Mouse (Mus musculus) gastrocnemius, adult 18-20 months (tissue): ENCODE measurements at regions not wholly inside any gene's neighbourhood (a gene's known extent, or its start where the extent isn't known, plus 50 kb on each side); places are given as distances from the start of the nearest gene placed in this dataset.

Experiments
- DNase-seq: peaks from one replicate; pipeline ENCODE4 v3.0.0; 2021; ENCODE audit warnings: low spot score

DNA sequence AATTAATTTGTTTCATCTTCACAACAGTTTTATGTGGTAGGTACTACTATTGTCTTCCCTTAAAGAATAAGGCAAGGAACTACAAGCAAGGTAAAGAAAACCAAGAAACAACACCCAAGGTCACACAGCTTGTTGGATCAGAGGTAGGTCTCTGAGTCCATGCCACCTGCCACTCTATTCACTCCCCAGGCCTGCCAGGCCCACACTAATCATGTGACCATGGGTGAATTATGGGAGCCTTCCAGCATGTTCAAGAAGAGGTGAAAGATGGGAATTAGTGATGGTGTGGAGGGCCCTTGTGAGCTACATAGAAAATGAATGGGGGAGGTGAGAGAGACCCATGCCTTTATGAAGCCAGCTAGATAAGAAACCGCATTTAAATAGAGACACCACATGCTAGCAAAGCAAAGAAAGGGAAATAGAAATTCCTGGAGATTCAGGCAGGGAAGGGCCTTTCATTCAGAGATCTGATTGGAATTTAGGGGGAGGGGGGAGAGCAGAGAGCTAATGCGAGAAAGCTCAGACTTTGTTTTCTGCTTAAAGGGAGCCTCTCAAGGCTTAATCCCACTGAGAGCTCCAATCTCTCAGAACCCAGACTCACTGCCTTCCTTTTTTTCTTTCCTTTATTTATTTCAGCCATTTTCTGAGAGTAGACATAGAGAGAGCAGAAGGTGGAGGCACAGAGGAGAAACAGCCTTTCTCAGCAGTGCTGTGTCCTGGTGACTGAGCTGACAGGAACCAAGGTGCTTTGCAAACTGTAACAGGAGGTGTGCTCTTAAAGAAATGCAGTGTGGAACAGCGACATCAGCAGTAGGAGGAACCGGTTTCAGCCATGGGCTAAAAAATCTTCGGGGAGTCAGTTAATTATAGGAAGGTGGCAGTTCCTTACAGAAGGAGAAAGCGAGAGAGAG is 160.0 kb downstream of the Spata19 start:
- no peak for DNase-seq

DNA sequence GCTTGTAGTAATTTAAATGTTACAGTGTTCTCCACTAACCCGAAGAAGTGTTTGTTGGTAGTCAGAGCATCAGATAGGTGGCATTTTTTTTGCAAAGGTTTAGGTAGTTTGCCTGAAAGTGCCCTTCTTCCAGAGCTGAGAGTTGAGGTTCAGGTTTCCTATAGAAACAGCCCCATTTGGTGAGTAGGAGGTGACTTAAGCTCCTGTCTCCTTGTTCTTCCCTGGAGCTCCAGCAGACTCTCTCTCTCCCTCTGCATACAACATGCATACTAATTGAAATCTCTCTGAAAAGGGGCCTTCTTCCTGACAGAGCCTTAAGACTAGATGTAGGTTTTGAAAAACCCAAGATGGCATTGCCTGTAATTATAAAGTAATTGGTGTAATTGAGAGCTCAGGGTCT is 161.3 kb downstream of the Spata19 start:
- no peak for DNase-seq

DNA sequence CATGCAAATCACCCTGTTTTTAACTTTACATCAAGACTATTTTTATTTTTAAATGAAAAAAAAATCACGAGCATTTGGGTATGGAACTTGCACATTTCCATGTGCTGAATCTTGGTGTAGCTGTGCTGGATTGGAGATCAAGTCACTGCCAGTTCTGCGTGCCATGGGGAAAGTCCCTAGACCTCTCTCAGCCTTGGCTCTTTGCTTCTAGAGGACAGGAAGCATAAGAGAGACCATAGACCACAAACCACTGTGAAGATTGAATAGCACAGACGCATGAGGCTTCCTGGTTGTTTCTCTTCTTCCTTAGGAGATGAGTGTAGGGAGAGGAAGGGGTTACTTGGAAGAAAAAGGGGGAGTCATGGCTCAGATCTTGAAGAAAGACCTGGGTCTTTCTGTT is 161.7 kb downstream of the Spata19 start:
- no peak for DNase-seq

DNA sequence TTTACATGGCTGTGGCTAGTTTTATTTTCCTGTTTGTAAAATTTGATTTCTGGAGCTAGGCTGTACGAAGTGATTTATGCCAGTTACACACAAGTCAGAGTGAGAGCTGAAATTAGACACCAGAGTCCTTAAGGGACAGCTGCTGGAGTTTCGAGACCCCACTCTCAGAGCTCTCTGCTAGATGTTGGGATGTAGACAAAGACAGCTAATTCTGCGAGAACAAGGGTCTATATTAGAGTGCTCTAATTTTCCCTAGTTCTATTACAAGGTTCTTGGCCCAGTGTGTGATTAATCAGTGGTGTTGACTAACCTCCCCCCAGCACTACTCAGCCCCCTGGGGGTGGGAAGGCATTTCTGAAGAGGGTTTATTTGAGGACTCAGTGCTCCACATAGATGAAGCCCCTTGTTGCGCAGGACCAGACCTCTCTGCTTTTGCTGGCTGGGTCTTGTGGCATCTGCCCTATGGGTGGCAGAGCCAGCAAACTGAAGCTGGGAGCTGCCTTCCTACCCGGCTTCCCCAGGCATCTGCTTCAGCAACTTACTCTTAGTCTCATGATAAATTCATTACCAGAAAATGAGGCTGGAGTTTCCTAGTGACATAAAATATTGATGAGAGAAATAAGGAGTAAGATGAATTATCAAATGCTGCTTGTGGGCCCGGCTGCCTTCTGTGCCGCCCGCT is 171.9 kb downstream of the Spata19 start:
- DNase-seq: no peak

DNA sequence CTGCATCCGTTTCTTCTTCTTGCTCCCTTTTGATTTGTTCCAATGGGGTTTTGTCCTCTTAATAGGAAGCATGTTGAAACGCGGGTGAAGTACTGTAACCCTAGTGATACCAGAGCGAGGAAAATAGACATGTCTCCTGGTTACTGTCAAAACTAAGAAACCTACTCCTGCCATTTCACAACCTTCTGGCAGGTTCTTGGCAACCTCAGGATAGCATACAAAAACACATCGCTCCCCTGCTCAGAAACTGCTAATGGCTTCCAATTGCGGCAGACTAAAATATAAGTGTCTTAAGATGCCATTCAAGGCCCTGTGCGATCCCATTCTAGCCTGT is 172.4 kb downstream of the Spata19 start:
- DNase-seq: no peak

DNA sequence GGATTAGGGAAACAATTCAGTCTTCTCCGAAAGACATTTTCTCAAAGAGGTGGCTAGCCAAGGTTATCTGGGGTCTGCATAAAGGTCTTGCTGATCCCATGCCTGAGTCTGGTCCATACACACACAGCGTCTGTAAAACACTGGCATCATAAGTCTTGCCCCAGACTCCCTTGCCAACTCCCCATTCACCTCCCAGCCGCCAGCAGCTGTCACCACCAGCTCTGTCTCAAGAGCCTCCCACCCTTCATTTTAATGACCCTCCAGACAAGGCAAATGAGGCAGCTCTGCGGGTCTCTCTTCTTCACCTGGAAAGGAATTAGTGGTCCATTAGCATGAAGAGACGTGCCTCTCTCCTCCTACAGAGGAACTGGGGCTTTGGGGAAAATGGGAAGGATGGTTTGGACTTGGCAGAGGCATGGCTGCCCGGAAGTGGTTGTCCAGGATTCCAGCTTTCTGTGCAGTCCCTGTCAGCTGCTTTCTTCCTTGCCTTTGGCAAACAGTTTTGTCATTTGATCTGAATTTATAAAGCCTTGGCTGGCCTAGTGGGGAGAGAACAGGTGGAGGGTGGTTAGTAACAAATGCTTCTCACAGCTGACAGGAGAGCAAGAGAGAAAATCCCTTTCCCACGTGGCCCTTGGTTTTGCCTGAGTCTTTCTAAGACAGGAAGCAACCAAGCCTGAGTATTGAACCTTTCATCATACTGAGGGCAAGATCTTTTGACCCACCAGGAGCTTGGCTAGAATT is 173.3 kb upstream of the Opcml start:
- no peak for DNase-seq

DNA sequence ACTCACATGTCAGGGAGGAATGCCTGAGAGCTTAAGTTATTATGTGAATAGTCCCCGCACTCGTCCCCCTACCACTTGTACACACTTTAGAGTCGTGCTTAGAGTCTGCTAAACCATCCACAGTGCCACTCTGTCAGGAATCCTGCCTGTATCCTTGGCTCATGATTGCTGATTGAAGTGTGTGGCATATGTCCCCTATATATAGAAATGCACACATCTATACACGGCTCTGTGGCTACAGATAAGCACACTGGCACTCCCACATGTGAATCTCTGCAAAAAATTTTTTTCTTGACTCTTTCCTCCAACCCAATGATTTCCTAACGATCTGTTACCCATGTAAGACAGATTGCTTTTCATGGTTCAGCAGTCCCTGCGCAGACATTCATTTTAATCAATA is 155.7 kb upstream of the Opcml start:
- no peak for DNase-seq

DNA sequence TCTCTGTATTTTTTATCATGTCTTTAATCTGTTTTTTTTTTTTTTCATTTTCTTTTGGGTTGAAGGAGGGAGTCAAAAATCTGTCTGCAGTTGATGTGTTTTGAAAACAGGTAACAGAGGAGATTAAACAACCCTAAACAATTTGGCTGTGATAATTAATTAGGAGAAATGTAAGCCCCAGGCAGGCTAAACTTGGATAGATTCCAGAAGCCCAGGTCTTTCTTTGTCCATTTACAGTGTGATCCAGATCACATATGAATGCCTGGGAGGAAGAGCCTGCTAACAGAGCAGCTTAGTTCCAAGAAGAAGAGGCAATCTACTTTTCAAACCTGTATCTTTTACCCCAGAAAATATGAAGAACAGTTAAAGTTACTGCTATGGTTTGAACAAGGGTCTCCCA is 150.0 kb upstream of the Opcml start:
- DNase-seq: no peak

DNA sequence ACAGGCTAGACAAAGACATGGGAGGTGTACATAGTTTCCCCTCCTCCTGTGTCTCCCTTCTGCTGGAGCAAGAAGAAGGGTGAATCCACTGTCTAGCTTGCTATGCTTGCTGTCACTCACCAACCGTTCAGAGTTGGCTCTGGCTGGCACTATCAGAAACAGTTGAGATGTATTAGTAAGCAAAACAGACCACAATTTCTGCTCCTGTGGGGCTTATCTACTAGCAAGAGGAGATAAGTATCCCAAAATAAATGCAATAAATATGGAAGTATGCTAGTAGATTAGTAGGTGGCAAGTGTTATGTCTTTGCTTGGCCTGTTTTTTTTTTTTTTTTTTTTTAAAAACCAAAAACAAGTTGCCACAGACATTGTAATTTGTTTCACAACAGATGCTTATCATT is 147.3 kb upstream of the Opcml start:
- DNase-seq: no peak

DNA sequence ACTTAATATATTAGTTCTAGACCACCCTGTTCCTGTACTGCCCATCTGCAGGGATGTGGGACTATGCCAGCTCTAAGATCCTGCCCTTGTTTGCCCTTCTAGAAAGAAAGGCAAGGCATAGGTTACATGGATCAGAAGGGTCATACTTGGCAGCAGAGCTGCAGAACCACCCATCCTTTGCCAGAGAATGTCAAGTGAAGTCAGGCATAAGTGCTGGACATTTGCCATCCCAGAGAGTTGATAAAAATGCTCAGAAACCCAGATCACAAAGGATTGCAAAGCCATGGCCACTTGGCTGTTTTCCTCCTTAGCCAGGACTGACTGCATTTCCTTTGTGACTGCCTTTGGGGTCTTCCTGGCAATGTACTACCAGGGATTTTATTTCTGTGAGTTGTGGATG is 146.7 kb upstream of the Opcml start:
- DNase-seq: no peak

DNA sequence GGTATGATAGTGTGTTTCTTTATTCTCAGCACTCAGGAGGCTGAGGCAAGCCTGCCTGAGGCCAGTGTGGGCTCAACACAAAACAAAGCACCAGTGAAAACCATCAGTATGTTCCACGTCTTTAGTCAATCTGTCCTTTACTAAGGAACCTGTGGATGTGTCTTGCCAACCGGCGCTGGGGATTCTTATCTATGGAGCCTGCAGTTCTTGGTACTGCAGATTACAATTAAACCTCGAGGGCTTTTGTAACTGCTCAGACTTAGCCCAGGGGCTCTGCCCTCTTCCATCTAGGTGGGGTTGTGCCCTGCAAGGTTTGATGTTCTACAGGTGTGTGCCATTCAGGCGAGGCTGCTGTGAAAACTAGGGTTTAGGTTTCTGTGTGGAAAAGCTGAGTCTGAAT is 145.1 kb upstream of the Opcml start:
- no peak for DNase-seq

DNA sequence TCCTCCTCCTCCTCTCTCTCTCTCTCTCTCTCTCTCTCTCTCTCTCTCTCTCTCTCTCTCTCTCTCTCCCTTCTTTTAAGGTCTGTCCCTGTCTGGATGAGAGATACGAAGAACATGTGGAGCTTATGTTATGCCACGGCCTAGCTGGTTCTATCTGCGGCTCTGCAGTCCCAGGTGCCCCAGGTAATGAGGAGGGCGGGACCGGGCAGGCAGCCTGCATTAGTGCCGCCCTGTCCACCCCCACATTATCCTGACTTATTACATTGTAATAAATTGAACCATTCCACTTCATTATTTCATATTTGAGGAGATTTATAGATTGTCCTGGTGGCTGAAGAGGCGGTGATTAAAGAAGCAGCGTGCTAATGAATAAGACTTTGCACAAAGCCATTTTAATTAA is 144.5 kb upstream of the Opcml start:
- DNase-seq: no peak

DNA sequence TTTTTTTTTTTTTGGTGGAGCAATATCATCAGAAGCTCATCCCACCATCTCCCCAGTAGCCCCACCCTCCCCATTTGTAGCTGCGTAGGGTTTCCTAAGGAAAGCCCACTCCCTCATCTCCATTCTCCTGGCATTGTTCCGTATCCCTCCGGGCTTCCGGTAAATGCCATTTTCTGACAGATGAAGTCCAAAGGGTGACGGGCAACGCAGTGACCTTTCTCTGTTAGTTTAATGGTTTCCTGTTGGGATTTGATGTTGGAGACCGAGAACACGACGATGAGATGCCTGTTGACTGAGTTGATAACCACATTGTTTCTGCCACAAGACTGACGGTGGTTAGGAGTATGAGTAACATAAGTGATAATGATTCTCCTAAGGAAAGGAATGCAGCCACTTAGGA is 143.6 kb upstream of the Opcml start:
- no peak for DNase-seq

DNA sequence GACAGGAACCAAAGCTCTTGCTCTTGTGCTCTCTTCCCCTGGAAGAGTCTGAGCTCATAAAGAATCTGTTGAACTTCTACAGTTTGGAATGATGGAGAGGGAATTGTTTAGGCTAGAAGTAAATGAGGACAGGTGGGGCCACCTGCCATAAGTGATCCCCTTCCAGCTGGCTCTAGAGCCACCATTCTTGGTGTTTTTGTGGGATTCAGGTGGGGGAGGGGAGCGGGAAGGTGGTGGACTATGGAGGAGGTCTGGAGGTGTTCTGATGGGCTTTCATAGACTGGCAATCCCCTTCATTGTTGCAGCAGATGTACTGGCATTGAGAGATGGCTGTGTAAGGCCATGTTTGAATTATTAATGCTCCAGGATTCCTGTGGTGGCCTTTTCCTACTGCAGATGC is 132.6 kb upstream of the Opcml start:
- no peak for DNase-seq

DNA sequence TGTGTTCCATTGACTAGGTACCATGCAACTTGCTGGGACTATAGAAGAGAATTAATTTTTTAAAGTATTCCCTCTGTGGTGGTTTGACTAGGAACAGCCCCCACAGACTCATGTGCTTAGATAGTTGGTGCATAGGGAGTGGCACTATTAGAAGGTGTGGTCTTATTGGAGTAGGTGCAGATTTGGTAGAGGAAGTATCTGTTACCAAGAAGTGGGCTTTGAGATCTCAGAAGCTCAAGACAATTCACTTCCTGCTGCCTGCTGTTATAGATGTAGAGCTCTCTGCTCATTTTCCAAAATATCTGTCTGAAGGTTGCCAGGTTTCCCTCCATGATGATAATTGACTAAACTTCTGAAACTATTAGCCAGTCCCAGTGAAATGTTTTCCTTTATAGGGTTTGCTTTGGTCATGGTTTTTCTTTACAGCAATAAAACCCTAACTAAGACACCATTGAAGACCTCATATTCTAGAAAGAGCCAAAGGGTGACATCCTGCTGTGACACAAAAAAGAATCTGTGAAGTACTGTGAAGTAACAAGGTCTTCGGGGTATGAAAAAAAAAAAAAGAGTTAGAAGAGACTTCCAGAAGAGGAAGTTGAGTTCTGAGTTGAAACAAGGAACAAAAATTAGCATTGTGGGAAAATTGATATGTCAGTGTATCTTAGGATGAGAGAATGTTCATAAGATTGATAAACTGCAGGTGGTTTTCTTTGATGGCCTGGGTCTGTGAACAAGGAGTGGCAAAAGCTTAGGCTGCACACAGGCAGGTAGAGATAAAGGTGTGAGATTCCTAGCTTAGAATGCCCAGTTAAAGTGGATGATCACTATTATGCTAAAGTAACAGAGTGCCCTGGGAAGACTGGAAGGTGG is 128.9 kb upstream of the Opcml start:
- no peak for DNase-seq

DNA sequence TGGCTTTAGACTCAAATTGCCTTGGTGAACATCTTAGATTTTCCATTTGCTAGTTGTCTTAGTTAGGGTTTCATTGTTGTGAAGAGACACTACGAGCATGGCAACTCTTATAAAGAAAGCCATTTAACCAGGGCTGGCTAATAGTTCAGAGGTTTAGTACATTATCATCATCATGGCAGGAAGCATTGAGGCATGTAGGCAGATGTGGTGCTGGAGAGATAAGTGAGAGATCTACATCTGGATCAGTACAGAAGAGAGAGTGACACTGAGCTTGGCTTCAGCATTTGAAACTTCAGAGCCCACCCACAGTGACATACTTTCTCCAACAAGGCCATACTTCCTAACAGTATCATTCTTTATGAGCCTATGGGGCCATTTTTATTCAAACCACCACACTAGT is 127.3 kb upstream of the Opcml start:
- no peak for DNase-seq

DNA sequence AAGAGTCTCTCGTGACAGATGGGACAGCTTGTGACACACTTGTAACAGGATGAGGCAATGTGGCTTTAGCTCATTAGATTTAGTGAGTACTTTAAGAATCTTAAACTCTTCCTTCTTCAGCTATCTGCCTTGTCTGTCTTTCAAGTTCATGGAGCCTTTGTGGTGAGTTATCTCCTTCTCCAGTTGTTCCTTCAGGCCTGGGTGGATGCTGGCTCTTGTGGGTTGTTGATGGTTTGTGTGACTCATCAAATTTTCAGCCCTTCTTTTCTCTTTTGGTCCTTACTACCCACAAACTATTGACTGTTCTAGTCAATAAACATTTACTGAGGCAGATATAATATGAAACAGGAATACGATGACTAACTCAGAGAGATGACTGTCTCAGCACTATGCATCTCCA is 124.9 kb upstream of the Opcml start:
- DNase-seq: no peak

DNA sequence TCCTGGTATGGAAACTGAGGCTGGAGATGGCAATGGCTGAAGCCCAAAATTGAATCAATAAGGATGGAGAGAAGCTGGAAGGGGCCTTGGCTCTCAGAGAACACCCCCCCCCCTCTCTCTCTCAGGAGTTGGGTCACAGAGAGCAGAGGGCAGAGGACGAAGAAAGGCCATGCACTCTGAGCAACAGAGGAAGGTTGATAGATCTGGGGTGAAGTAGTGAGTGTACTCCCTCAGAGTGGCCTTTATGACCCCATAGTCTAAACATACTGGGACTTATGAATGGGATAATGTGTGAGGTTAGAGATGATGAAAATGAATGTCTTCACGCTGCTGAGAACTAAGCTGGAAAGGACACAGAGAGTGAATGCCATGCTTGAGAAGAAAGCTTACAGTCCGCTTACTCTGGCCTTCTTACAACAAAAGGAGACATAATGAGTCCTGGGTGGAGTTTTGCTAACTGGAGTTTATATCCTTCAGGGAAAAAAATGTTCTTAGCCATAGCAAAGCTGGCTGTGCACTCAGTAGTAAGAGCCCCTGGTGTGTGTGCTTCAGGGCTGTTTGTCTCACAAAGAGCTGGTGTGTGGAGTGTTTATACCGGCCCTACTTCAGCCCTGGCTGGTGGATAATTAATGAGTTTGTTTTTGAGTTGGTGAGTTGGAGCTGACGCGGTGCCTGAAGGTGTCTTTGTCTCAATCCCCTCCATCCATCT is 120.4 kb upstream of the Opcml start:
- DNase-seq: no peak

DNA sequence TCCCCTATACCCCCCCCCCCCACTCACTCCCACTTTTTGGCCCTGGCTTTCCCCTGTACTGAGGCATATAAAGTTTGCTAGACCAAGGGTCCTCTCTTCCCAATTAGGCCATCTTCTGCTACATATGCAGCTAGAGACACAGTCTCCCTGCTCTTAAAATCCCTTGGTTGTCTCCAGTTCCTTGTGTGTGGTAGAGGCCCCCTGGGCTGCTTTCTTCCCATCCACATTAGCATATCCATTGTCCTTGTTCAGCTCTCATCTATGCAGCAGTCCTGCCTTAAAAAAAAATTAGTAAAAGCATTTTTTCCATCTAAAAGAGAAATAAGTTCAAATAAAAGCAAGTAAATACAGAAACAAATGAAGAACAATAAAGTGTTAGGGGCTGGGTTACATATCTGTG is 105.2 kb upstream of the Opcml start:
- no peak for DNase-seq

DNA sequence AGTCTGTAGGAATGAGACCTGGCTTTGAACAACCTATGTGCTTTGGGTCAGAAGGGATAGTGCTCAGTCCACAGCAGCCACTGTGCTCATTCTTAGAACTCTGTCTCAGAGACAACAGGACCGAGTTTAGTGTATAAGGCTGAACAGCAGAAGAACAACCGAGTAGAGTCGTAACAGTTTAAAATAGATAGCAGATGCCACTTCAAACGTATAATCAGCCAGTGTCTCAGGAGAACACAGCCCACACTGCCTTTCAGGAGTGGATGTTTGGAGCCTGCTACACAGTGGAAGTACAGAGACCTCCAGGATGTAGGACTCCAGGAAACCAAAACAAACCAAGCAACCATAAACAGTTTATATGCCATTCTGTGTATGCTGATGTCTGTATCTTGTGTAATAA is 99.0 kb upstream of the Opcml start:
- no peak for DNase-seq

DNA sequence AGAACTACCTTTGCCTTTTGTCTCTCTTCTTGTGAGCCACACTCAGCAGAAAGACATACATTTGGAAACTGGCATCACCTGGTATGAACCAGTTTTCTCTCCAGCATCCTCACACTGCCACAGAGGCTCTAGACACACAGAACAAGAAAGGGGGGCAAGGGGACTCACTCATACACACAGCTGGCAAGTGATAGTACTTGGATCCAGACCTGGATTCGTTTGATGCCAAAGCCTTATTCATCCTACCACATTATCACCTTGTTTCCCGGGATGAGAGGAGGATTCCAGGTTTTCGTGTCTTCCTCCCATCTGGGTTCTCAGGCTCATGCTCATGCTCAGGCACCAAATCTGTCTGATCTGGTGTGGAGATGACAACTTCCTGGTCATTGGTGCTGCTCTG is 97.8 kb upstream of the Opcml start:
- DNase-seq: no peak
